Mouse (Mus musculus) myocyte (in vitro differentiated cells): Measurements from ENCODE around the gene Rhpn2.

Experiments used
- CEBPB ChIP-seq: IDR thresholded peaks from 2 replicates; pipeline ENCODE4 v1.6.1; 2011; ENCODE audit warnings: mild to moderate bottlenecking, moderate library complexity; ENCODE audit not compliant: poor library complexity, insufficient read depth, severe bottlenecking
- MYOD1 ChIP-seq, 3 experiments: IDR thresholded peaks; one replicate each; pipeline ENCODE4 v1.6.1; 2011; ENCODE audit warnings: control low read depth in 2 of 3, low read depth in 2 of 3, mild to moderate bottlenecking in 2 of 3, moderate library complexity in 1 of 3; ENCODE audit not compliant: insufficient read length in 2 of 3, control insufficient read depth in 1 of 3
- POLR2A ChIP-seq: IDR thresholded peaks from one replicate; pipeline ENCODE4 v1.6.1; 2011; ENCODE audit warnings: low read depth, mild to moderate bottlenecking, control low read depth, moderate library complexity; ENCODE audit not compliant: insufficient read length
- POLR2AphosphoS2 ChIP-seq: IDR thresholded peaks from one replicate; pipeline ENCODE4 v1.6.1; 2011; ENCODE audit warnings: low read depth, control low read depth; ENCODE audit not compliant: insufficient read length
- REST ChIP-seq: IDR thresholded peaks from one replicate; pipeline ENCODE4 v1.6.1; 2011; ENCODE audit warnings: mild to moderate bottlenecking, control low read depth, moderate library complexity; ENCODE audit not compliant: insufficient read depth, insufficient read length
- TCF12 ChIP-seq: IDR thresholded peaks from one replicate; pipeline ENCODE4 v1.6.1; 2011; ENCODE audit warnings: mild to moderate bottlenecking, control low read depth; ENCODE audit not compliant: poor library complexity, insufficient read depth, severe bottlenecking
- TCF3 ChIP-seq: IDR thresholded peaks from one replicate; pipeline ENCODE4 v1.6.1; 2011; ENCODE audit warnings: low read depth, control low read depth; ENCODE audit not compliant: insufficient read length
- USF1 ChIP-seq: IDR thresholded peaks from one replicate; pipeline ENCODE4 v1.6.1; 2011; ENCODE audit warnings: low read depth, mild to moderate bottlenecking, control low read depth, moderate library complexity

DNA sequence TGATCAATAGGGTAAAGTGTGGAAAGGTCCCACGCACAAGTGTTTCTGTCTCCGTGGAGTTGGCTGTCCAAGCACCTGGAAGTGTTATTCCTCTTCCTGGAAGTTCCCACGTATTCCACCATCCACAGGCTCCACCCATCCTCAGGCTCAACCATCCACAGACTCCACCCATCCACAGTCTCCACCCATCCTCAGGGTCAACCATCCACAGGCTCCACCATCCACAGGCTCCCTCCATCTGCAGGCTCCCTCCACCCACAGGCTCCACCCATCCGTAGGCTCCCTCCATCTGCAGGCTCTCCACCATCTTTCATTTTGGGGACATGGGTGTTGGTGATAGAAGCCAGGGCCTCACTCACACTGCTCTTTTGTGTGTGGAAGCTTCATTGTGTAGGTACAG is 67.2 kb downstream of the Rhpn2 start:
- no peak for TF ChIP-seq POLR2A
- no peak for TF ChIP-seq TCF3
- no peak for TF ChIP-seq USF1
- no peak for TF ChIP-seq TCF12
- TF ChIP-seq CEBPB: no peak
- TF ChIP-seq POLR2AphosphoS2: no peak
- no peak for TF ChIP-seq REST
- TF ChIP-seq MYOD1 (IDR thresholded peaks at IDR 0.05; ENCODE audit: control insufficient read depth in 1 of 3, insufficient read length in 2 of 3, low read depth in 2 of 3): no peak
